Mouse (Mus musculus) thymus, adult 2 months (tissue): Measurements from ENCODE around the gene Flt4. TPM values are rescaled to one million over a fixed set of nuclear protein-coding genes. Genes with fewer than 3 reads are reported as not detected.

ENCODE experiments used
- DNase-seq: peaks from one replicate; pipeline ENCODE4 v3.0.0; 2021
- H3K27ac ChIP-seq: fragments of 200-500 bp; 2 replicates; pipeline ENCODE4 v1.5.1; 2012; ENCODE audit warnings: low read length, control low read depth; ENCODE audit not compliant: control insufficient read depth, insufficient read depth
- H3K27me3 ChIP-seq: fragments of 200-500 bp; 2 replicates; pipeline ENCODE4 v1.6.1; 2012; ENCODE audit warnings: mild to moderate bottlenecking, low read length, moderate library complexity, mixed read lengths; ENCODE audit not compliant: control insufficient read depth, insufficient read depth
- H3K36me3 ChIP-seq: fragments of 200-500 bp; 2 replicates; pipeline ENCODE4 v1.6.1; 2012; ENCODE audit warnings: mild to moderate bottlenecking, low read length, moderate library complexity; ENCODE audit not compliant: control insufficient read depth, insufficient read depth
- H3K4me1 ChIP-seq: fragments of 200-500 bp; replicated peaks from 2 replicates; pipeline ENCODE4 v1.6.1; 2012; ENCODE audit warnings: low read length; ENCODE audit not compliant: control insufficient read depth, insufficient read depth
- H3K4me3 ChIP-seq: fragments of 200-500 bp; 2 replicates; pipeline ENCODE4 v1.5.1; 2012; ENCODE audit warnings: mild to moderate bottlenecking, low read length, control low read depth, moderate library complexity; ENCODE audit not compliant: control insufficient read depth, insufficient read depth
- CTCF ChIP-seq: fragments of 200-500 bp; IDR thresholded peaks from 2 replicates; pipeline ENCODE4 v1.5.1; 2012; ENCODE audit warnings: mild to moderate bottlenecking, control low read depth, low read length, moderate library complexity, borderline replicate concordance; ENCODE audit not compliant: control insufficient read depth, poor library complexity, insufficient read depth; ENCODE audit errors: extremely low read depth
- POLR2A ChIP-seq: fragments of 200-500 bp; IDR thresholded peaks from 2 replicates; pipeline ENCODE4 v1.6.1; 2012; ENCODE audit warnings: mild to moderate bottlenecking, low read length, control low read depth, moderate library complexity; ENCODE audit not compliant: control insufficient read depth, poor library complexity, insufficient read depth; ENCODE audit errors: extremely low read depth
- WGBS: fragments of 180-500 bp; shearing (Covaris S2); methylation state at CpG from one replicate; pipeline ENCODE4 v1.1.7; 2018; 5-methylcytosine and 5-hydroxymethylcytosine counted together
- polyA plus RNA-seq: library from polyadenylated mRNA; depleted of rRNA; stranded (reverse); fragments of >200 nt; gene quantifications from 2 replicates; pipeline ENCODE4 v1.2.3, GENCODE M21; 2012

Gene Flt4
- polyA plus RNA-seq, 1 experiment, result 1.2 TPM

- Histone ChIP-seq H3K4me1 (peaks cover 4% of the 10 kb centered on the region), H3K36me3 (no peaks in the 10 kb centered on the region), H3K27ac (no peak overlapping the region), H3K4me3 (no peak overlapping the region), H3K27me3 (no peaks in the 10 kb centered on the region; the same call in 1 of the 2 replicates)
- TF ChIP-seq CTCF (no peak), POLR2A (no peak)
- 0% methylated on average over 3 of the region's 3 CpGs for WGBS
- no peak for DNase-seq
These were observed 3.1 kb downstream of the Flt4 start for GRCm38 (mm10) chr11:49612154-49612553.

GRCm38 (mm10) chr11:49613349-49613748 is 4.3 kb downstream of the Flt4 start:
- 6% methylated on average over 10 of the region's 10 CpGs for WGBS
- Histone ChIP-seq H3K36me3 (no peaks in the 10 kb centered on the region), H3K4me3 (no peak overlapping the region), H3K27ac (no peak overlapping the region), H3K27me3 (no peaks in the 10 kb centered on the region; the same call in 1 of the 2 replicates), H3K4me1 (peaks cover 4% of the 10 kb centered on the region)
- TF ChIP-seq CTCF (no peak), POLR2A (no peak)
- no peak for DNase-seq

GRCm38 (mm10) chr11:49615856-49616725 is 7.0 kb downstream of the Flt4 start:
- H3K4me3 ChIP-seq, result no peak overlapping the region
- no peaks in the 10 kb centered on the region for H3K36me3 ChIP-seq
- TF ChIP-seq CTCF (no peak), POLR2A (no peak)
- 83% methylated on average over 10 of the region's 10 CpGs for WGBS
- H3K27me3 ChIP-seq, result no peaks in the 10 kb centered on the region; the same call in 1 of the 2 replicates
- no peaks in the 10 kb centered on the region; the same call in 1 of the 2 replicates for H3K4me1 ChIP-seq
- no peak overlapping the region for H3K27ac ChIP-seq
- DNase-seq, result no peak

- Histone ChIP-seq H3K4me3 (no peak overlapping the region), H3K27ac (no peak overlapping the region), H3K36me3 (no peaks in the 10 kb centered on the region), H3K4me1 (no peaks in the 10 kb centered on the region; the same call in 1 of the 2 replicates), H3K27me3 (no peaks in the 10 kb centered on the region; the same call in 1 of the 2 replicates)
- DNase-seq, result no peak
- WGBS, result 74% methylated on average over 8 of the region's 8 CpGs
- no peak for TF ChIP-seq POLR2A
- no peak for TF ChIP-seq CTCF
These were observed 9.4 kb downstream of the Flt4 start for GRCm38 (mm10) chr11:49618476-49618875.

GRCm38 (mm10) chr11:49621953-49622352 is 12.9 kb downstream of the Flt4 start:
- Histone ChIP-seq H3K27me3 (no peaks in the 10 kb centered on the region; the same call in 1 of the 2 replicates), H3K4me3 (no peak overlapping the region), H3K4me1 (no peaks in the 10 kb centered on the region), H3K36me3 (no peaks in the 10 kb centered on the region), H3K27ac (no peak overlapping the region)
- DNase-seq, result no peak
- no peak for TF ChIP-seq POLR2A
- TF ChIP-seq CTCF, result no peak
- 87% methylated on average over 5 of the region's 5 CpGs for WGBS

- 97% methylated on average over 3 of the region's 3 CpGs for WGBS
- no peak for TF ChIP-seq POLR2A
- no peak for TF ChIP-seq CTCF
- Histone ChIP-seq H3K36me3 (no peaks in the 10 kb centered on the region), H3K27ac (no peak overlapping the region), H3K27me3 (no peaks in the 10 kb centered on the region), H3K4me3 (no peak overlapping the region), H3K4me1 (no peaks in the 10 kb centered on the region)
- no peak for DNase-seq
These were observed 15.1 kb downstream of the Flt4 start for GRCm38 (mm10) chr11:49624156-49624555.

- WGBS, result 86% methylated on average over 15 of the region's 15 CpGs
- no peak for DNase-seq
- no peak for TF ChIP-seq POLR2A
- no peak for TF ChIP-seq CTCF
These were observed 16.8 kb downstream of the Flt4 start for GRCm38 (mm10) chr11:49625863-49626262.

More at GRCm38 (mm10) chr11:49625863-49626262, 16.8 kb downstream of the Flt4 start:
- no peak overlapping the region for H3K27ac ChIP-seq
- H3K4me3 ChIP-seq, result no peak overlapping the region
- H3K4me1 ChIP-seq, result no peaks in the 10 kb centered on the region
- no peaks in the 10 kb centered on the region for H3K27me3 ChIP-seq
- H3K36me3 ChIP-seq, result no peaks in the 10 kb centered on the region
